Mouse (Mus musculus) neural tube, embryonic 15.5 days (tissue): ENCODE data around the gene Hsd11b1. TPM values are rescaled to one million over a fixed set of nuclear protein-coding genes. Genes with fewer than 3 reads are reported as not detected.

ENCODE experiments used
- ATAC-seq: fragments of 200-750 bp; cut with Nextera tagmentation; 2 replicates; pipeline ENCODE4 v1.8.0; 2017; ENCODE audit warnings: mild to moderate bottlenecking, moderate TSS enrichment, moderate library complexity; ENCODE audit not compliant: low FRiP score
- H3K27ac ChIP-seq: fragments of 300-500 bp; sonication (generic); replicated peaks from 2 replicates; pipeline ENCODE4 v1.5.1; 2015; ENCODE audit warnings: mild to moderate bottlenecking, inconsistent platforms
- H3K27me3 ChIP-seq: fragments of 300-500 bp; sonication (generic); replicated peaks from 2 replicates; pipeline ENCODE4 v1.6.1; 2015; ENCODE audit warnings: inconsistent platforms
- H3K36me3 ChIP-seq: fragments of 300-500 bp; sonication (generic); 2 replicates; pipeline ENCODE4 v1.6.1; 2015; ENCODE audit warnings: inconsistent platforms
- H3K4me1 ChIP-seq: fragments of 300-500 bp; sonication (generic); 2 replicates; pipeline ENCODE4 v1.6.1; 2015; ENCODE audit warnings: inconsistent platforms
- H3K4me2 ChIP-seq: fragments of 300-500 bp; sonication (generic); 2 replicates; pipeline ENCODE4 v1.6.1; 2015; ENCODE audit warnings: inconsistent platforms, mild to moderate bottlenecking, moderate library complexity
- H3K4me3 ChIP-seq: fragments of 300-500 bp; sonication (generic); replicated peaks from 2 replicates; pipeline ENCODE4 v1.5.1; 2015; ENCODE audit warnings: mild to moderate bottlenecking, inconsistent platforms
- H3K9ac ChIP-seq: fragments of 300-500 bp; sonication (generic); replicated peaks from 2 replicates; pipeline ENCODE4 v1.6.1; 2015; ENCODE audit warnings: mild to moderate bottlenecking, inconsistent platforms
- H3K9me3 ChIP-seq: fragments of 300-500 bp; sonication (generic); replicated peaks from 2 replicates; pipeline ENCODE4 v1.6.1; 2016; ENCODE audit warnings: inconsistent platforms
- WGBS: fragments of 180-500 bp; shearing (Covaris S2); methylation state at CpG from one replicate; pipeline ENCODE4 v1.1.7; 2015; ENCODE audit warnings: mixed read lengths; 5-methylcytosine and 5-hydroxymethylcytosine counted together
- polyA plus RNA-seq: library from polyadenylated mRNA; unstranded; fragments of >200 nt; fragmentation: Nextera tagmentation; extraction: Ambion mirVana; gene quantifications from 2 replicates; pipeline ENCODE4 v1.2.1, GENCODE M21; 2015

Gene Hsd11b1
- polyA plus RNA-seq, 1 experiment from 2014 or later, result 0.36 TPM

- 81% methylated on average over 8 of the region's 8 CpGs for WGBS
These were observed 10.7 kb upstream of the Hsd11b1 start for GRCm38 (mm10) chr1:193274407-193275071.

GRCm38 (mm10) chr1:193272916-193273601 lies 9.2 kb upstream of the Hsd11b1 start, which contains the start of gene G0s2:
TSS of gene G0s2 (minus strand) at chr1:193273217.
- peak; percentile 80 for ATAC-seq
- H3K27ac ChIP-seq, result peak within 1 kb of the TSS; percentile 74
- no peaks in the 10 kb centered on the region for H3K9me3 ChIP-seq
- under 1% methylated on average over 21 of the region's 23 CpGs for WGBS
- peak within 1 kb of the TSS; percentile 29 for H3K4me3 ChIP-seq
- peak within 1 kb of the TSS; percentile 55 for H3K4me2 ChIP-seq
- no peaks in the 10 kb centered on the region for H3K36me3 ChIP-seq
- peaks cover 19% of the 10 kb centered on the region for H3K4me1 ChIP-seq
- H3K27me3 ChIP-seq, result no peaks in the 10 kb centered on the region
- H3K9ac ChIP-seq, result peak within 1 kb of the TSS; percentile 38

More at GRCm38 (mm10) chr1:193274407-193275071, 10.7 kb upstream of the Hsd11b1 start:
- H3K27me3 ChIP-seq, result no peaks in the 10 kb centered on the region
- no peaks in the 10 kb centered on the region for H3K36me3 ChIP-seq
- no peak overlapping the region for H3K27ac ChIP-seq
- no peak overlapping the region for H3K4me3 ChIP-seq
- no peaks in the 10 kb centered on the region for H3K9me3 ChIP-seq
- peaks cover 19% of the 10 kb centered on the region for H3K4me1 ChIP-seq
- H3K4me2 ChIP-seq, result no peak overlapping the region
- ATAC-seq, result no peak
- H3K9ac ChIP-seq, result no peak overlapping the region

- Histone ChIP-seq H3K27ac (peak overlapping the region; percentile 74), H3K4me2 (peak overlapping the region; percentile 55), H3K9me3 (no peaks in the 10 kb centered on the region), H3K27me3 (no peaks in the 10 kb centered on the region), H3K9ac (peak overlapping the region; percentile 38), H3K36me3 (no peaks in the 10 kb centered on the region), H3K4me3 (peak overlapping the region; percentile 29), H3K4me1 (peaks cover 19% of the 10 kb centered on the region)
- 10% methylated on average over 24 of the region's 24 CpGs for WGBS
- peak; percentile 69 for ATAC-seq
These were observed 8.5 kb upstream of the Hsd11b1 start for GRCm38 (mm10) chr1:193272137-193272915.

- H3K4me3 ChIP-seq, result no peak overlapping the region
- ATAC-seq, result no peak
- H3K27me3 ChIP-seq, result no peaks in the 10 kb centered on the region
- 65% methylated on average over 6 of the region's 6 CpGs for WGBS
- no peaks in the 10 kb centered on the region for H3K9me3 ChIP-seq
- peaks cover 19% of the 10 kb centered on the region for H3K4me1 ChIP-seq
- no peak overlapping the region for H3K4me2 ChIP-seq
- H3K27ac ChIP-seq, result no peak overlapping the region
- no peaks in the 10 kb centered on the region for H3K36me3 ChIP-seq
- H3K9ac ChIP-seq, result no peak overlapping the region
These were observed 7.3 kb upstream of the Hsd11b1 start for GRCm38 (mm10) chr1:193270965-193271763.

- Histone ChIP-seq H3K9ac (no peak overlapping the region), H3K27ac (no peak overlapping the region), H3K4me2 (no peak overlapping the region), H3K4me1 (peaks cover 7% of the 10 kb centered on the region), H3K9me3 (no peaks in the 10 kb centered on the region), H3K4me3 (no peak overlapping the region), H3K27me3 (no peaks in the 10 kb centered on the region), H3K36me3 (no peaks in the 10 kb centered on the region)
- no peak for ATAC-seq
These were observed 1.9 kb upstream of the Hsd11b1 start for GRCm38 (mm10) chr1:193265734-193266133.

GRCm38 (mm10) chr1:193263026-193263907 lies 608 bp downstream of the Hsd11b1 start:
- no peak overlapping the region for H3K9ac ChIP-seq
- H3K9me3 ChIP-seq, result no peaks in the 10 kb centered on the region
- H3K36me3 ChIP-seq, result no peaks in the 10 kb centered on the region
- H3K4me1 ChIP-seq, result peaks cover 7% of the 10 kb centered on the region
- no peaks in the 10 kb centered on the region for H3K27me3 ChIP-seq
- no peak overlapping the region for H3K27ac ChIP-seq
- no peak overlapping the region for H3K4me3 ChIP-seq
- 77% methylated on average over 8 of the region's 8 CpGs for WGBS
- H3K4me2 ChIP-seq, result no peak overlapping the region
- no peak for ATAC-seq

- no peak for ATAC-seq
- Histone ChIP-seq H3K9ac (no peak overlapping the region), H3K27me3 (no peaks in the 10 kb centered on the region), H3K36me3 (no peaks in the 10 kb centered on the region), H3K27ac (peak overlapping the region; percentile 15; the same call in 1 of the 2 replicates), H3K4me1 (peaks cover 7% of the 10 kb centered on the region), H3K4me2 (no peak overlapping the region), H3K4me3 (no peak overlapping the region), H3K9me3 (no peaks in the 10 kb centered on the region)
- WGBS, result 64% methylated on average over 7 of the region's 7 CpGs
These were observed 1.9 kb downstream of the Hsd11b1 start for GRCm38 (mm10) chr1:193261897-193262548.

- H3K36me3 ChIP-seq, result no peaks in the 10 kb centered on the region
- WGBS, result 85% methylated on average over 9 of the region's 9 CpGs
- no peak for ATAC-seq
- H3K27me3 ChIP-seq, result no peaks in the 10 kb centered on the region
- H3K27ac ChIP-seq, result no peak overlapping the region
- H3K9me3 ChIP-seq, result no peaks in the 10 kb centered on the region
- no peak overlapping the region for H3K4me2 ChIP-seq
- H3K9ac ChIP-seq, result no peak overlapping the region
- no peak overlapping the region for H3K4me3 ChIP-seq
- H3K4me1 ChIP-seq, result peaks cover 7% of the 10 kb centered on the region
These were observed 4.3 kb downstream of the Hsd11b1 start for GRCm38 (mm10) chr1:193259559-193259958.

- no peak overlapping the region for H3K9ac ChIP-seq
- peaks cover 8% of the 10 kb centered on the region for H3K4me1 ChIP-seq
- H3K36me3 ChIP-seq, result no peaks in the 10 kb centered on the region
- no peaks in the 10 kb centered on the region for H3K9me3 ChIP-seq
- no peak overlapping the region for H3K27ac ChIP-seq
- H3K4me2 ChIP-seq, result no peak overlapping the region
- ATAC-seq, result no peak
- no peak overlapping the region for H3K4me3 ChIP-seq
- 64% methylated on average over 5 of the region's 5 CpGs for WGBS
- H3K27me3 ChIP-seq, result no peaks in the 10 kb centered on the region
These were observed 7.2 kb downstream of the Hsd11b1 start for GRCm38 (mm10) chr1:193256621-193257098.

GRCm38 (mm10) chr1:193256289-193256577 lies 7.6 kb downstream of the Hsd11b1 start:
- no peaks in the 10 kb centered on the region for H3K36me3 ChIP-seq
- H3K27ac ChIP-seq, result no peak overlapping the region
- no peak; the same call in 1 of the 2 replicates for ATAC-seq
- peak overlapping the region; percentile 34; the same call in 1 of the 2 replicates for H3K9ac ChIP-seq
- no peak overlapping the region for H3K4me3 ChIP-seq
- no peaks in the 10 kb centered on the region for H3K27me3 ChIP-seq
- H3K9me3 ChIP-seq, result no peaks in the 10 kb centered on the region
- H3K4me1 ChIP-seq, result peaks cover 8% of the 10 kb centered on the region
- no peak overlapping the region for H3K4me2 ChIP-seq
